Mouse (Mus musculus) T-cell, adult 2 months (primary cell): ENCODE measurements around the gene Rgs9bp.

Source experiments
- DNase-seq: peaks from one replicate; pipeline ENCODE4 v3.0.0; 2022; ENCODE audit warnings: low spot score

Rgs9bp gene

DNA sequence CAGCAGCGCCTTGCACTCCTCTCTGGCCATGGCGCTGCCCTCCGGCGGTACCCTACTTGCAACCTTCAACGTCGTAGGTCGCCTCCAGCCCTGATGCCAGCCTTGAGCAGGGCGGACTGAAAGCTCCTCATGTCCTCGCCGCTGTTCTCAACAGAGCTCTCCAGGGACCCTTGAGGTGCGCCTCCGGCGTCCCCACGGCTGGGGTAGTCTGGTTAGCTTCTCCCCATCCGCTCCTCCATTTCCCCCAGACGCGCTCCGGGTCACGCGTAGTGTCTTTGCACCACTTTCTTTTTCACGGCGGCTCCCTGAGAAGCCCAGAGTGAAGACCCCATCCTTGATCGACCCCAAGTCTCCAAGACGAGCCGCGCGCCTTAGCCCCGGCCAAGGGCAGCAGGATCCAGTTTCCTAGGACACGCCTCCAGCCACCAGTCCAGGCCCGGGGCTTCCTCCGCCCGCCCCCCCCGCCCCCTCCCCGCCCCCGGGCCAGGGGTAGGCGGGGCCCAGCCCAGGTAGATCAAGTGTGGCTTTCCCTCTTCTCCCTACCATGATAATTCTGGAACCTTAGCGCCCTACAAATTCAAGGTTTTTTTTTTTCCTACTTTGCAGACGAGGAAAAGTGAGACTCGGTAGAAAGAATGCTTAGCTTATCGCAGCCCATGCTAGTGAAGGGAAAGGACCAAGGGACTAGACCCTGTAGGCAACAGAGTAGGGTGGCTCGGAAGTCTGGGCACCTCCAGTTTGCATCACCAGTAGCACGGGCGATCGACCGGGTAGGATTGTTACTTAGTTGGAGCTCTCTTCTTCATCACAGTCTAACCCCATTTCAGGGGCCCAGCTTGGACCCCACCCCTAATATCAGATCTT lies at the start of gene Rgs9bp:
Gene Rgs9bp, minus strand, starts transcription at position 392 of the 864 bp plus-strand sequence.
- peak; percentile 39 for DNase-seq

DNA sequence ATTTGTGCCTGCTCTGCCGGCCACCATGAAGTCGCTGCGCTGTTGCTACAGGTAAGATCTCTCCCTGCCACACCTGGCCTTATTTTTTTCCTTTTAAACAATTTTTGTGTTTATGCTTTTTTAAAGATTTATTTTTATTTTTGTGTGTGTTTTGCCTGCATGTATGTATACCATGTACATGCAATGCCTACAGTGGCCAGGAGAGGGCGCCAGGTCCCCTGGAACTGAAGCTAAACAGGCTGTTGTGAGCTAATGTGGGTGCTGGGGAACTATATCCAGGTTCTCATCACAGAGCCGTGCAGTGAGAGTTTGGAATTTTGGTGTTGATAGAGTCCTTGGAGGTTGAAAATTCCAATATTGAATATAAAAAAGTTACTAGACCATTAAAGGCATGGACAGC lies 43.1 kb upstream of the Rgs9bp start:
- DNase-seq, result peak; percentile 14

DNA sequence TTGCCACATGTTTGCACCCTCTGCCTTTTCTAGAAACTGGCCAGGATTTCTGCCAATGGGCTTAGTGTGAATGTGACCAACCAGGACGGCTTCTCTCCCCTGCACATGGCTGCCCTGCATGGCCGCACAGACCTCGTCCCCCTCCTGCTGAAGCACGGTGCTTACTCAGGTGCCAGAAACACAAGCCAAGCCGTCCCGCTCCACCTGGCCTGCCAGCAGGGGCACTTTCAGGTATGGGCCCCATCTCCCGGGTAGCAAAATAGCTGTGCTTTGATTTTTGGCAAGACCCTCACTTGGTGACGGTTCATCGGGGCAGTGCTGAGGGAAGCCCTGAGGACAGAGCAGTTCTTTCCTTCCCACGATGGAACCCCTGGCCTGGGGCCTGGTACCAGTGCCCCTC lies 42.0 kb upstream of the Rgs9bp start:
- no peak for DNase-seq

DNA sequence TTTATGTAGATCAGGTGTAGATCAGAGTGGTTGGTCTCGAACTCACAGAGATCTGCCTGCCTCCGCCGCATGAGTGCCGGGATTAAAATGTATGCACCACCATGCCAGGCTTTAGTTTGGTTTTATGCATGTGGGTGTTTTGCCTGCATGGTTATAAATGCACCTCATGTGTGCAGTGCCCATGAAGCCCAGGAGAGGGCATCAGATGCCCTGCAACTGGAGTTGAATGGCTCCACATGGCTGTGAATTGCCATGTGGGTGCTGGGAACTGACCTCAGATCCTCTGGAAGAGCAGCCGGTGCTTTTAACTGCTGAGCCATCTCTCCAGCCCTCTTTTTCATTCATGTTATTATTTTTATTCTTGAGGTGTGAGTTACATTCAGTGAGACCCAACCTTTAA lies 40.7 kb upstream of the Rgs9bp start:
- no peak for DNase-seq

DNA sequence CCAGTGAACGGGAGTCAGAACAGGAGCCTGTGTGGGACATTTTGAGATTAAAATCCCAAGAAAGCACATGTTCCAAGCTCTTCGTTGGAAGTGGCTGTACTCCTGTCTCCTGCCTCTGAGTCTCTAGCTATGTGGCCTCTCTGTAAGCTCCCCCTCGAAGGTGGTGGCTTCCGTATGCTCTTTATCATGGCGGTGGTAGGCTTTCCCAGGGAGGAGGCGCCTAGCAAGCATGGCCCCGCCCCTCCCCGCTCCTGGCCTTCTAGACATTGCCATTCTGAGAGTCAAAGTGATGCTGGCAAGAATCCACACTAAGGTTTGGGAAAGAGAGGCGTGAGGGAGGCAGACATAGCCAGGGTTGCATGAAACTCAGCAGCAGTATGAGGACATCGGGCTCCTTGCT lies 37.2 kb upstream of the Rgs9bp start:
- no peak for DNase-seq

DNA sequence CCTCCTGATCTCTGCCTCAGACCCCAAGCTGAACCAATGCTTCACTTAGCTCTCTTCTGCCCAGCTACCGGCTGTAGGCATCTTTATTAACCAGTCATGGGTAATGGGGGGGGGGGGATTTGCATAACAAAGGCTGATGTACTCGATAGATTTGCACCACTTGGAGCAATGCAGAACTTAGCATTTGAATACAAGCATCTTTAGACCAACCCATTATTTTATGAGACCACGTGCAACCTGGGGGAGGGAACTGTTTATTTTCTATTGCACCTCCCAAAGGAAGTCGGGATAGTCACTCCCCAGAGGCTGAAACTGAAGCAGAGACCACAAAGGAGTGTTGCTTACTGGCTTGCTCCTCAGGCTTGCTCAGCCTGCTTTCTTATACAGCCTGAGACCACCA lies 32.1 kb upstream of the Rgs9bp start:
- DNase-seq, result no peak

DNA sequence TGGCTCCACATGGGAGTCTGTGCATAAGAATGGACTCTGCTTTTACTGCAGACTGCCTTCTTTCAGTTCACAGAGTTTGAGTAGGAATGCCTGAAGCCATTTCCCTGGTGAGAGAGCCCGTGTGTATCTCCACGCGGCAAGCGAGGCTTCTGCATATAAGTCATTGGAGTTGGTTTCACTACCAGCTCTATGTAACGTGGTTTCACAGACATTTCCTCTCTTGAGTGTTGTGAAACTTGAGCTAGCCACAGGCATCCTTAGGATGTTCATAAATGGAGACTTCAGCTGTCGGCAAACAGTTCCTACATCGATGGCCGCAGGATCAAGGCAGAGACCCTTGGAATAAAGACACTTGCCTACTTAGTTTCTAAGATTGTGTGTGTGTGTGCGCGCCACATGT lies 23.9 kb upstream of the Rgs9bp start:
- no peak for DNase-seq

DNA sequence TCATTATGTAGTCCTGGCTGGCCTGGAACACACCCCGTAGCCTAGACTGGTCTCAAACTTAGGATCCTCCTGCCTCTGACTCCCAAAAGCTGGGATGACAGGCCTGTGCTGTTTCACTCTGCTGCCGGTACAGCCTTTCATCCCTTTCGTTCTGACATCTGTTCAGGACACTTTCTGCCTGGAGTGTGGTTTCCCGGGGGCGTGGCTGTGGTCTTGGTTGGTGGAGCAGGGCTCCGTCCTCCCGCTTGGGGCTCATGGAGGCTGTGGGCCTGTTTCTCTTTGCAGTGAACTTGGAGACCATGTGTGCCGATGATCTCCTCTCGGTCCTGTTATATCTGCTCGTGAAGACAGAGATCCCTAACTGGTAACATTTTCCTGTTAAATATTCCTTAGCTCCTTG lies 21.4 kb upstream of the Rgs9bp start:
- no peak for DNase-seq

DNA sequence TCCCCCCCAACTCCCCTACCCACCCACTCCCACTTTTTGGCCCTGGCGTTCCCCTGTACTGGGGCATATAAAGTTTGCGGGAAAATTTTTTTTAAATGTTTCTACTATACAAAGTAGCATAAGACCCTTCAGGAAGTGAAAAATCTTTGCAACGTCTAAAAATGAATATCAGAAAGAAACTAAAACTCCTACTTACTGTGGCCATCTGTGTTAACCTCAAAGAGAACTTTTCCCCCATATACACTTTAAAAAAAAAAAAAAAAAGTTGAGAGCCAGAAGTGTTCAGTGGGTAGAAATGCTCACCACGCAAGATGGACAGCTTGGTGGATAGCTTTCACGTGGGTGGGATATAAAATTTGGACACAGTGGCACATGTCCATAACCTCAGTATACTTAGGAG lies 17.4 kb upstream of the Rgs9bp start:
- no peak for DNase-seq

DNA sequence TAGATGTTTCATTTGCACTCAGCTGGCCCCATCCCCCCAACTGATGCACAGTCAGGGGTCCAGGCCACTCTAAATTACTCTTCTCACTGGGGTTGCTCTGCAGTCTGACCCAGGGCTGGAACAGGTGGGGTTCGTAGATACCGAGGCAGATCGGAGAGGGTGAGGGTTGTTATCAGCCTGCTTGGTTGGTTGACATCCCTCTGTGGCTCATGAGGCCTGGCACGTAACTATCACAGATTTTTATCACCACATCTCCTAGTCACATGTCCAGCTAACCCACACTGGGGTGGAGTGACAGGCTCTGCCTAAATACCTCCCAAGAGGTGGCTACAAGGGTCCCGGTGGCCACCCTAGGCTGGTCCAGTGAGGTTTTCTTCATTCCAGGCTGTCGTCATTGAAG lies 15.7 kb upstream of the Rgs9bp start:
- DNase-seq, result no peak

DNA sequence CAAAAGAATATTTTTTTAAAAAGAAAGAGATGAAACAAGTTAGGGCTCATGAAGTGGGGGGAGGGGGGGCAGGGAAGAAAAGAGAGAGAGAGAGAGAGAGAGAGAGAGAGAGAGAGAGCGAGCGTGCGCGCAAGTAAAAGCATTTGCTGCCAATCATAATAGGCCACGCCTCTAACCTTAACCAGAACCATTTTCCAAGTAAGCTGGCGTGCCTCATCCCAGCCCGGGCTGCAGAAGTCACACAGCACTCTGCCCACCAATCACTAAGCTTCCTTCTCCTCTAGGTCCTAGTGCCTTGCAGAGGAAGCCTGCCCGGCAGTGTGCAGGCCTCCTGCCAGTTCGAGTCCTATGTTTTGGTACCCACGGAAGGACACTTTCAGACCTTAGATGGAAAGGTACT lies 14.6 kb upstream of the Rgs9bp start:
- no peak for DNase-seq

DNA sequence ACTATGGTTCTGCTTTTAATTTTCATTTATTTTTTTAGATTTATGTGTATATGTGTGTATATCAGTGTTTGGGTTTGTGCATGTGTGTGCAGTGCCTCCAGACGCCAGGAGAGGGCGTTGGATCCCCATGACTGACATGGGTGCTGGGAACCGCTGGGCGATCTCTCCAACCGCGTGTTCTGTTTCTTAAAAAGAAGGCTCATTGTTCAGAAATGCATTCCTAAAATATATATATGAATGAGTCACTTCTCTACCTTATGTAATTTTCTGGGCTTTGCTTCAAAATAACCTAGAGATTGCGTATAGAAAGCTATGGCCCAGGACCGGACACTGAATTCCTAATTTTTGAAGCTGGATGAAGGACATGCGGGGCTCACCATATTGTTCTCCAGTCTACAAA lies 14.1 kb upstream of the Rgs9bp start:
- no peak for DNase-seq

DNA sequence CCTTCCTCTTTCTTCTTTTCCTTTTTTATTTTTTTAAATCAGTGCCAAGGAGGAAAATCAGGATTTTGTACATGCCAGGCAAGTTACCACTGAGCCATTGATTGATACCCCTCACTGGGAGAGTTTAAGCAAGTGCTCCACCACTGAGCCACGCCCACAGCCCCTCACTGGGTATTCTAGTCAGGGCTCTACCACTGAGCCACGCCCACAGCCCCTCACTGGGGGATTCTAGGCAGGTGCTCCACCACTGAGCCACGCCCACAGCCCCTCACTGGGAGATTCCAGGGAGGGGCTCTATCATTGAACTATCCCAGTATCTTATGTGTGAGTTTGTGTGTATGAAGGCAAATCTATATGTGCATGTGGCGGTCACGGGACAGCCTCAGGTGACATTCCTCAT lies 8.9 kb upstream of the Rgs9bp start:
- DNase-seq, result no peak

DNA sequence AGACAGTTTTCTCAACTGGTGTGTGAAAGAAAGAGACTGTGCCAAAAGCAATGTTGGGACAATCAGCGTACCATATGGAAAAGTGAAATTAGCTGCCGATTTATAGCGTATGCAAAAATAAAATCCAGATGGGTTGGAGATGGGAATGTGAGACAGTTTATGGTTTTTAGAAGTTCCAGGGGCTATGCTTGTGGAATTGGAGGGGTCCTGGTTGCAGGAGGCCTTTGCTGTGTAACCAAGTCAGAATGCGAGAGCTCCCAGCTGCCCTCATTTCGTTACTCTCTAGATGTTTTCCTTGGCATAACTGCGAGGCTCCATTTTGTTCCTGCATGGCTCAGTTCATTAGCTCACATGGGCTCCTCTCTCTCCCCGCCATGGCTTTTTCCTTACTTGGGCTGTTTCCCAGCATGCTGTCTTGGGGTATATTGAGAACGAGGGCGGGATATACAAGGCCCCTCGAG lies 5.4 kb upstream of the Rgs9bp start:
- no peak for DNase-seq

DNA sequence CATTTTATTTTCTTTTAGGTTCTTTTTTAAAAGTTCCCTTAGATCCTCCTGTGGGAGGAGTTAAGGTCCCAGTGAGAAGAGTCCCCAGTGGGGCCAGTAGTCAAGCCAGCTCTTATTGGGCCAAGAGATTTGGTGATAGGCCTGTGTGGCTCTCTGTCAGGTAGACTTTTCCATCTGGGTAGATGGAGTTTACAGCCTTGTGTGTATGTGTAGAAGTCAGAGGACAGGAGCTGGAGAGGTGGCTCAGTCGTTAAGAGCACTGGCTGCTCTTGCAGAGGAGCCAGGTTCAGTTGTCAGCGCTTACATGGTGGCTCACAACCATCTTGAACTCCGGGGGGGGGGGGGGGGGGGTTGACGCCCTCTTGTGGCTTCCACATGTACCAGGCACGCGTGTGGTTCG lies 4.1 kb upstream of the Rgs9bp start:
- no peak for DNase-seq

DNA sequence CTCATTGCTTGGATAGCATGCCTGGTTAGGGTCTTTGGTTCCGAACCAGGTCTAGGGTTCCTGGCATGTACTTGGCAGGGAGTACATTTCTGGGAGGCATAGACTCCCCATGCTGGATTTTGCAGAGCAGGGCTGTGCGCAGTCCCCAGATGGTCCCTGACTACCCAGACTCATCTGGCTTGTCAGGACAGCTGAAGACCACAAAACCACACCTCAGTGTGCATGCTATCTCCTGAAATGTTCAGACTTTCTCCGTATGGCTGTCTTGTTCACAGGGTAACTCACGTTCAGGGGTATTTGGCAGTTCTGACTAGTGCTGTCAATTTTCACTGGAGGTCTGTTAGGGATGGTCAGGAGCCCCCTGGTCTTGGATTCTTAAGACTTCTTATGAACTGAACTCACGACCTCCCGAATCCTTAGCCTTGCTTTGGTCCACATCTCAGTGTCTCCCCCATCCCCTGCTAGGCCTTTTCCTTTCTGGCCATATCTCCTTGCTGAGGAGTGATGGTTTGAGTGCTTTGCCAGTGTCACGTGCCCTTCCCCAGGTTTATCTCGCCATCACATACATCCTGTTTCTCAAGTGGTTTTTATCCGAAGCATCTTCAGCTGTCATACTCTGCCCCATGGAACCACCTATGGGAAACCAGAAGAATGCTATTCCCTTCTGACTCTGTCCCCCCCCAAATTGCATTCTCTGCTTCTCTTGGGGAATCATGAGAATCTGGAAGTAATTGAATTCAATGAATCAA lies 3.5 kb upstream of the Rgs9bp start:
- no peak for DNase-seq

DNA sequence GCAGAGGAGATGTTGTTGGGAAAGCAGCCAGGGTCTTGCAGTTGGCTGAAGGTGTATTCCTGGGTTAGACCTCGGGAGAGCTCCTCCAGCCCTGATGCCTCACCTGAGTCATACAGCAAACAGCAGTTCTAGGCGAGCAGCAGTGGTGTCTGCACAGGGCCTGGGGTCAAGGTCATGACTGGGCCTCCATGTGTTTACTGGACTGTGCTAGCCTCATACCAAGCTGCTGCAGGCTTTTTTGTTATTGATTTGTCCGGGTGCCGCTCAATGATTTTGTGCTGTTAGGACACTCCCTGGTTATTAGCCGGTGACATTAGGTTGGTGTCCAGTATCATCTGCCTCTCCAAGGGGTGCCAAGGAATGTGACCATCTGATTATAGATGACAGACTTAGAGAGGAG lies 2.3 kb upstream of the Rgs9bp start:
- DNase-seq, result no peak

DNA sequence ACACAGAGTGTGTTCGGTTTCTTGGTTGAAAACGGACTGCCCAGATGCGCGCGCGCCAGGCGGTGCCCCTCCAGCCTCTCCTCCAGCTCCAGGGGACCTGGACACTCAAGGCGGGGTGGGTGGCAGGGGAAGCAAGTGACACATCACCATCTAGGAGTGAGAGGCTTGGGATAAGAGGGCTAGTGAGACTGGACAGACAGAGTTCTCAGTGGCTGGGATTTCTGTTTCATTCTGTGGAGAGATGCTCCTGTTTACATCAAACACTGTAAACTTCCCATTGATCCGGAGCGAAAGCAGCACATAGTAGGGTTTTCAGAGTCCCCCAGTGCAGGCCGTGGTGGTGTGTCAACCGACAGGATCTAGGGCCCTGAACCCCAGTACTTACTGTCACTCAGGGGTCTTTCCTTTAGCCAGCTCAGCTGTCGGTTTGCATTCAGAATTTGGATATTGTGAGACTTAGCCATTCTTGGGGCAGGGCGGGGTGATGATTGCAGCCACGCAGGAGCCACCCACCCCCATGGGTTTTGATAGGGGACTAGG lies 1.6 kb upstream of the Rgs9bp start:
- DNase-seq, result no peak

DNA sequence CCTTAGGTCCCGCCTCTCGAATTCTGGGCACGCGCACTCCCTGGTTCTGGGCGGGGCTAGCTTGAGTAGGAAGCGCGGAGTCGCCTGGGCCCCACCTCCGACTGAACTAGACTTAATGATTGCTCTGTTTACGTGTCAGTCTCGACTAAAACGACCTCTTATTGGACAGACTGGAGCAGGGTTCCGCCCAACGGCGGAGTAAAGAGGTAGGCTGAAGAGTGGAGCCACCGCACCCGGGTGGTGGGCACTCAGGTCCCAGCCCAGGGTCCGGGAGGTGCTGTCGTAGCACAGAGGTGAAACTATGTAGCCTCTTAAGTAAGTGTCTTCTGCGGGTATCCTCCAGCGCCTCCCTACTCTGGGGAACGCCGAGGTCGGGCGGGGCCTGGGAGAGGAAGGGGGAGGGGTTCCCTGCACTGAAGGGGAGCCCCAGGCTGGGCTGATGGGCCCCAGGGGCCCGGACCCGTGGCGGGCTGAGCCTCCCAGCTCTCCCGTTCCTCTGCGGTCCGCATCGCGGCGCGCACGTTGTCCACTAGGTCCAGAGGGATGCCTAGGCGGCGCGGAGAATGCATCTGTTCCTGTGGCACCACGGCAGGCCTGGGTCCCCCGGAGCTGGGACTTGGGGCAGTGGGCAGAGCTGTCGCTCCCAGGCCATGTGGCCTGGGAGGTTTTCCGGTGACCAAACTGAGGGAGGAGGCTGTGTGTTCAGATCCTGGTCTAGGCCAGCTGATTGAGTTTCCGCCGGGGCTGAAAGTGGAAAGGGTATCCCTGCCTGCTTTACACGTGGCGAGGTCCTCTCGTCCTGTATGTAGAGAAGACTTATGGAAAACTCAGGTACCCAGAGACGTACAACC lies 898 bp upstream of the Rgs9bp start, which contains the start of gene Ankrd27:
Gene Ankrd27, plus strand, starts transcription at position 190 of the 851 bp plus-strand sequence.
- peak; percentile 92 for DNase-seq

DNA sequence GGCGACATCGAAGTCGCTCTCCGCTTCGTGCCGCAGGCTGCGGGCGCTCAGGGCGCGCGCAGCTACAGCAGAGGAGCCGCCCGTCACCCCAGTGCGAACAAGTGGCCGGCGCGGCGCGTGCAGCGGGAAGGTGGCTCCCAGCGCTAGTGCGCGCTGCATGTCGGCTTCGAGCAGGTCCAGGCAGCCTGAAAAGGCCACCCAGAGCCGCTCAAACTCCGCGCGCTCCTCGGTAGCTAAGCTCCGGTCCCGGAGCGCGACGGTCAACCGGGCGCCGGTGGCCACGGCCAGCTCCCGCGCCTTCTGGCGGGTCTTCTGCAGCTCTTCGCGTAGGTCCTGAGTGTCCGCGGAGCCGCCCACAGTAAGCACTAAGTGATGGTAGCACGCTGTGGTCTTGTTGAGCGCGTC lies 594 bp downstream of the Rgs9bp start:
- DNase-seq, result peak; percentile 40

DNA sequence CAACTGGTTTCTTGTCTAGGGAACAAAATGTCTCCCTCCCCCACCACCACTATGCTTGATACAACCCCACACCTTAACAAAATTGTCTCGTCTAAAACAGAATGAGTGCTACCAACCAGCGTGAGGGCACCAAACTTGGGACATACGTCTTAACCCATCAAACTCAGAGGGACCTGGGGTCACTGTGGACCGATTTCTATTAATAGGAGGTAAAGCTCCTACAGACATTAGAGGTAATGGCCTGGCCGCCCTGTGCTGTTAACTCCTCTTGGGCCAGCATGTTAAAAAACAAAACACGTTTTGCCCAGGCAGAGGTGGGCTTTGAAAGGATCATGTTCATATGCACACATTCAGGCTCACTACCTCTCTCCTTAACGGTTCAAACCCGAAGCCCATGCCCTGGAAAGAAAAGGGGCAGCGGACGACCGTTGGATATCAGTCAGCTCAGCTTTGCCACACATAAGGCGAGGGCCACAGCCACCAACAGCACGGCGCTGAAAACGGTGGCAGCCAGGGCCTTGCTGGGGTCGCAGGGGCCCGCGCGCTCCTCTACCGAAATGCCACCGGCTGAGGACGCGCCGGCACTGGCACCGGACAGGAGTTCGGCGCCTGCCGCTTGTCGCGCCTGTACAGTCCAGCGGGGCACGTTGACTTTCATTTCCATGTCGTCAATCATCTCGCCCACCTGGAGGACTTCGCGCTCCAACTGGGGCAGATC lies 1.2 kb downstream of the Rgs9bp start:
- DNase-seq, result no peak
